Mouse (Mus musculus): ENCODE measurements at regions not wholly inside any gene's neighbourhood (a gene's known extent, or its start where the extent isn't known, plus 50 kb on each side); places are given as distances from the start of the nearest gene placed in this dataset.

DNA sequence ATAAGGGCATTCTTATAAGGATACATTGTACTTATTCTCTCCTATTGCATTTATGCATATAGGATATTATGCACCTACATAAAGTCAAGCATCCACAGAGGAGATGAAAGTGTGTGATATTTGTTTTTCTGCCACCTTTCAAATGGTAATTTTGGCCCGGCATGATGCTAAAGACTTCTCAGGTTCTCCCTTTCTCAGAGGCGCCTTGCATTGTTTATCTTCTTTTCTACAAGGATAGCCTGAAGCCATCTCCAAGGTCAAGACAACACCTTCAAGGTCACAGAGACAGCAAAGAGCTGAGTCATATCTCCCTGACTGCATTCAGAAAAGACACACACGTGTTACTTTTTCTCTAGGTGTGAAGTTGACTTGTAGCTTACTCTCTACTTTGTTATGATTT lies 454.5 kb downstream of the 1810013L24Rik start:
- no peak overlapping the region for H3K9ac ChIP-seq (ENCODE audit: low read depth, low read length)
- H3K4me3 ChIP-seq (ENCODE audit: low read depth, low read length), result no peak overlapping the region
- no peak overlapping the region for H3K27ac ChIP-seq (ENCODE audit: low read depth, low read length)
- no peaks in the 10 kb centered on the region for H3K36me3 ChIP-seq (ENCODE audit: control insufficient read depth, insufficient read depth, low read length)
- H3K4me2 ChIP-seq, result no peak overlapping the region
- H3K9me3 ChIP-seq (ENCODE audit: control insufficient read depth, low read length), result no peaks in the 10 kb centered on the region
- no peaks in the 10 kb centered on the region for H3K4me1 ChIP-seq (replicated peaks; ENCODE audit: control insufficient read depth, insufficient read depth, low read length)
- WGBS, result 53% methylated on average over 3 of the region's 3 CpGs
- H3K27me3 ChIP-seq (replicated peaks; ENCODE audit: control insufficient read depth, insufficient read depth, low read length), result no peaks in the 10 kb centered on the region
- DNase-seq (ENCODE audit: low spot score) (no peak), ATAC-seq (replicated peaks; ENCODE audit: low FRiP score) (no peak)

DNA sequence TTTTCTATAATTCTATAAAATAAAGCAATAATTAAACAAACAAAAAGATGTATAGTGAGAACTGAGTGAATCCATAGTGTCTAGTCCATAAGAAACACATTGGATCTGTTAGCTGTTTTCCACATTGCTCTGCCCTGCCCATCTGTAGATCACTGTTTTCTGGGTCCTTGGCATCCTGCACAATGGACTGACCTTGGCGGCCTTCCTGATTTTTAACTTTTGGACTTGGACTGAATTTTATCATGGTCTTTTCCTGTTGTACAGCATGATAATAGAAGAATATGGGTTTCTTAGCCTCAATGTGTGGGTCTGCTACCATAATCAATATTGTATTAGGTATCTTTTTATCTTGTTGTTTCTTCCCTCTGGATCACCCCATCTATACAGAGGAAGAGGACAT lies 456.0 kb downstream of the 1810013L24Rik start:
- H3K4me2 ChIP-seq, result no peak overlapping the region
- DNase-seq (ENCODE audit: low spot score), result no peak
- no peaks in the 10 kb centered on the region for H3K4me1 ChIP-seq (replicated peaks; ENCODE audit: control insufficient read depth, insufficient read depth, low read length)
- H3K27ac ChIP-seq (ENCODE audit: low read depth, low read length), result no peak overlapping the region
- no peak for ATAC-seq (replicated peaks; ENCODE audit: low FRiP score)
- H3K9me3 ChIP-seq (ENCODE audit: control insufficient read depth, low read length), result no peaks in the 10 kb centered on the region
- no peaks in the 10 kb centered on the region for H3K27me3 ChIP-seq (replicated peaks; ENCODE audit: control insufficient read depth, insufficient read depth, low read length)
- H3K36me3 ChIP-seq (ENCODE audit: control insufficient read depth, insufficient read depth, low read length), result no peaks in the 10 kb centered on the region
- H3K4me3 ChIP-seq (ENCODE audit: low read depth, low read length), result no peak overlapping the region
- 88% methylated on average over 1 of the region's 1 CpGs for WGBS
- no peak overlapping the region for H3K9ac ChIP-seq (ENCODE audit: low read depth, low read length)

DNA sequence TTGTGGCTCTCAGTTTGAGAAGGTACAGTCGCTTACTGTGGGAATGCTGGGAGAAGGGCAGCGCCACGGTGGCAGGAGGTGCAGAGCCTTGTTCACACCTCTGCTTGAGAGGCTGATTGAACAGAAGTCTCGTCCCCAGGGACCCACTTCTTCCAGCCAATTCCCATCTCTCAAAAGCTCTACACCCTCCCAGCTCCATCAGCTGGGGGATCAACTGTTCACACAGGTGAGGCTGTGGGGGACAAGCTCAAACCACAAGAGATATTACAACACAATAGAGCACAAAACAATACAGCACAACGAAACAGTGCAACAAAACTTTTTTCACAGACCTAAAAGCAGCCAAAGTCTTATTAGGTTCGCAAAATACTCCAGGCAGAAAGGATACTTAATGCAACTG lies 457.7 kb downstream of the 1810013L24Rik start:
- Histone ChIP-seq H3K27me3 (replicated peaks; ENCODE audit: control insufficient read depth, insufficient read depth, low read length) (no peaks in the 10 kb centered on the region), H3K4me3 (ENCODE audit: low read depth, low read length) (no peak overlapping the region), H3K27ac (ENCODE audit: low read depth, low read length) (no peak overlapping the region), H3K9me3 (ENCODE audit: control insufficient read depth, low read length) (no peaks in the 10 kb centered on the region), H3K4me1 (replicated peaks; ENCODE audit: control insufficient read depth, insufficient read depth, low read length) (no peaks in the 10 kb centered on the region), H3K4me2 (no peak overlapping the region), H3K36me3 (ENCODE audit: control insufficient read depth, insufficient read depth, low read length) (no peaks in the 10 kb centered on the region), H3K9ac (ENCODE audit: low read depth, low read length) (no peak overlapping the region)
- ATAC-seq (replicated peaks; ENCODE audit: low FRiP score), result no peak
- WGBS, result 66% methylated on average over 6 of the region's 6 CpGs
- no peak for DNase-seq (ENCODE audit: low spot score)

DNA sequence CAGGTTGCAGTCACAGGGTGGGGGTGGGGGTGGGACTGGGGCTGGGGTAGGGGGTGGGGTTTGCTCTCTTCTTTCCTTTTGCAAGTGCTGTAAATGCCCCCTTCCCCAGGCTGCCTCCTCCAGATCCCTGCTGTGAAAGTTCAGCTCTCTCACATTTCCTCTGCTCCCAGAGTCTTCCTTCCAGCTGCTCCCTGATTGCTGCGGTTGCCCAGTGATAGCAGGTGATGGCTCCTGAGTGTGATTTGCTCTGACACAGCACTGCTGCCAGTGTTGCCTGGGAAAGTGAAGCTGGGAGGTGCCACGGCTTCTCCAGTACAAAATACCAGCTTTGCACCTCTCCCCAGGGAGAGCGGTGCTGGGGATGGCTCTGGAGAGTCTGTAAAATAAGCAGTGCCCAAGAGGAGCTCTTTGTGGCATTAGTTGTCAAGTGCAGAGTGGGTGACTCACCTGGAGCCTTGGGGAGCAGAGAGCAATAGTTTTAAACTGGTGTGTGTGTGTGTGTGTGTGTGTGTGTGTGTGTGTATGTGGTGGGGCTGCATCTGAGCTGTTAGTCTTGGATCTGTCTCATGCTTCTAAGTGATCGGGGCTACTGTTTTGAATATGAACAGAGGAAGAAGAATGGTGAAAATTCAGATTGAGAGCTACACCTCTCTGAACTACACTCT lies 461.6 kb downstream of the 1810013L24Rik start:
- DNase-seq (ENCODE audit: low spot score) (no peak), ATAC-seq (replicated peaks; ENCODE audit: low FRiP score) (no peak)
- Histone ChIP-seq H3K4me1 (replicated peaks; ENCODE audit: control insufficient read depth, insufficient read depth, low read length) (no peaks in the 10 kb centered on the region), H3K9me3 (ENCODE audit: control insufficient read depth, low read length) (no peaks in the 10 kb centered on the region), H3K36me3 (ENCODE audit: control insufficient read depth, insufficient read depth, low read length) (no peaks in the 10 kb centered on the region), H3K4me2 (no peak overlapping the region), H3K27ac (ENCODE audit: low read depth, low read length) (no peak overlapping the region), H3K9ac (ENCODE audit: low read depth, low read length) (no peak overlapping the region), H3K4me3 (ENCODE audit: low read depth, low read length) (no peak overlapping the region), H3K27me3 (replicated peaks; ENCODE audit: control insufficient read depth, insufficient read depth, low read length) (no peaks in the 10 kb centered on the region)
- 53% methylated on average over 4 of the region's 4 CpGs for WGBS

DNA sequence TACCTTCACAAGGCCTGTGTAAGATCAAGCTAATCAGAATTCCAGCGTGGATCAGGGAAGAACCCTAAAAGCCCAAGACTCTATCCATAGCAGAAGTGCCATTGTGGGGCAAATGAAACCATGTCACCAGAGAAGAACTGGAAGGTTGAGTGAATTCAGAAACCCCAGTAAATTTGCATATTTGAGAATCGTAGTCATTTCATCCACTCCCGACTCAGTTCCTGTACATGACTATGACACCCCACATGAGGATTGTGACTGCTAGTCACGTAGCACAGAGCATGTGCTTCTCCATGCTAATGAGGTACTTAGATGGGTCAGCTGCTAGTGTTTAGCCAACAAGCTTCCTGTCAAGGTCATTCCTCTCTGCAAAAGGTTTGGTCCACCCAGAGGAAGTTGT lies 473.2 kb downstream of the 1810013L24Rik start:
- WGBS, result 78% methylated on average over 4 of the region's 4 CpGs
- Histone ChIP-seq H3K4me1 (replicated peaks; ENCODE audit: control insufficient read depth, insufficient read depth, low read length) (no peaks in the 10 kb centered on the region), H3K27me3 (replicated peaks; ENCODE audit: control insufficient read depth, insufficient read depth, low read length) (no peaks in the 10 kb centered on the region), H3K36me3 (ENCODE audit: control insufficient read depth, insufficient read depth, low read length) (no peaks in the 10 kb centered on the region), H3K4me3 (ENCODE audit: low read depth, low read length) (no peak overlapping the region), H3K27ac (ENCODE audit: low read depth, low read length) (no peak overlapping the region), H3K4me2 (no peak overlapping the region), H3K9ac (ENCODE audit: low read depth, low read length) (no peak overlapping the region), H3K9me3 (ENCODE audit: control insufficient read depth, low read length) (no peaks in the 10 kb centered on the region)
- DNase-seq (ENCODE audit: low spot score) (no peak), ATAC-seq (replicated peaks; ENCODE audit: low FRiP score) (no peak)

DNA sequence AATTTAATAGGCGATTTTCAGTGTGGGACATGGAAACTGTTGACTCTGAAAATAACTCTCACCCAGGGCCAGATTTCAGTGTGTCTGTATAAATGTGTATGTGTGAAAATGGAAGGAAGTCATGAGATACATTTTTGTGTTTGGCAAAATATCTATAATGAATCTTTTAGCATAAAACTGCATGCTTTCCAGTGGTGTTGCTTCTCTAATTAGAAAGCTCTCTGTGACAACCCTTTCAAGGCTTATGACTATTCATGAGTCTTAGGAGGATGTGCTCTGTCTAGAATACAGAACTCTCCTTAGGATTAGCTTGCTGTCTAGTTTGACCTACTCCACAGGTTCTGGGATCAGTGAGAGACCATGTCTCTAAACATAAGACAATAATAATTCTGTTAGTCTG lies 474.2 kb downstream of the 1810013L24Rik start:
- H3K4me2 ChIP-seq, result no peak overlapping the region
- no peaks in the 10 kb centered on the region for H3K27me3 ChIP-seq (replicated peaks; ENCODE audit: control insufficient read depth, insufficient read depth, low read length)
- H3K9ac ChIP-seq (ENCODE audit: low read depth, low read length), result no peak overlapping the region
- H3K36me3 ChIP-seq (ENCODE audit: control insufficient read depth, insufficient read depth, low read length), result no peaks in the 10 kb centered on the region
- ATAC-seq (replicated peaks; ENCODE audit: low FRiP score) (no peak), DNase-seq (ENCODE audit: low spot score) (no peak)
- H3K27ac ChIP-seq (ENCODE audit: low read depth, low read length), result no peak overlapping the region
- no peaks in the 10 kb centered on the region for H3K9me3 ChIP-seq (ENCODE audit: control insufficient read depth, low read length)
- H3K4me1 ChIP-seq (replicated peaks; ENCODE audit: control insufficient read depth, insufficient read depth, low read length), result no peaks in the 10 kb centered on the region
- H3K4me3 ChIP-seq (ENCODE audit: low read depth, low read length), result no peak overlapping the region
- WGBS, result 67% methylated on average over 1 of the region's 1 CpGs

DNA sequence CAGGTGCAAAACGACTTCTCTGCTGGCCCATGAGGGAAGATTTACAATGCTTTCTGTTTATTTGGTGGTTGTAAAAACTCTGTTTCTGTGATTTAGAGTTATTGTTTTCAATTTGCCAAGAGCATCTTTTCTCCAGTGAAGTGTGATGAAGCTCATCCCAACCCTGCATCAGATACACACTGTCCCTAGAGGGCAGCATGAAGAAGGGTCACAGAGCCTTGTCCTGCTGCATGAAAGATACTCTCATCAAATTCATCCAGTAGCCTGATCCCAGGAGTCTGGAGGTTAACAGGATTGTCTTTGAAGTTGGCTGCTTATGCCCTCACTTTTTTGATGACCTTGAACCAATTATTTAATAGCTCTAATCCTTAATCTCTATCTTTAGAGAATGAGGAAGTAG lies 480.8 kb downstream of the 1810013L24Rik start:
- H3K4me3 ChIP-seq (ENCODE audit: low read depth, low read length), result no peak overlapping the region
- H3K9ac ChIP-seq (ENCODE audit: low read depth, low read length), result no peak overlapping the region
- no peaks in the 10 kb centered on the region for H3K27me3 ChIP-seq (replicated peaks; ENCODE audit: control insufficient read depth, insufficient read depth, low read length)
- no peak overlapping the region for H3K4me2 ChIP-seq
- H3K9me3 ChIP-seq (ENCODE audit: control insufficient read depth, low read length), result no peaks in the 10 kb centered on the region
- DNase-seq (ENCODE audit: low spot score), result no peak
- H3K27ac ChIP-seq (ENCODE audit: low read depth, low read length), result no peak overlapping the region
- H3K4me1 ChIP-seq (replicated peaks; ENCODE audit: control insufficient read depth, insufficient read depth, low read length), result no peaks in the 10 kb centered on the region
- ATAC-seq (replicated peaks; ENCODE audit: low FRiP score), result no peak
- 38% methylated on average over 1 of the region's 1 CpGs for WGBS
- no peaks in the 10 kb centered on the region for H3K36me3 ChIP-seq (ENCODE audit: control insufficient read depth, insufficient read depth, low read length)

DNA sequence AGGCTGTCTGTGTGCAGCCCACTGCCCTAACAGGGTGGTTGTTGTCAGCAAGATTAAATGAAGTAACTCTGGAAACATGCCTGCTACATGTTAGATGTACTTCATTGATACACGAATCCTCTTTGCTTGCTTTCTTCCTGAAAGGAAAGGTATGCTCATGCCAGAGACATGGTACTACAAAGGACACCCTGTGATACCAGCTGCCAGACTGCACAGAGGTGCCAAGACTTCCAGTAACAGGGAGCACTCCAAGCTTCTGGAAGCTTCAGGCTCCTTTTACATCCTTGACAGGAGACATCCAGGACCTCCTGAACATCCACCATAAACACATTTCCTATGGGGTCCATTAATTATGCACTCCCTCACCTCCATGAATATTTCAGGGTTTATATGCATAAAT lies 505.7 kb downstream of the 1810013L24Rik start:
- ATAC-seq (replicated peaks; ENCODE audit: low FRiP score) (no peak), DNase-seq (ENCODE audit: low spot score) (no peak)
- Histone ChIP-seq H3K27ac (ENCODE audit: low read depth, low read length) (no peak overlapping the region), H3K27me3 (replicated peaks; ENCODE audit: control insufficient read depth, insufficient read depth, low read length) (no peaks in the 10 kb centered on the region), H3K36me3 (ENCODE audit: control insufficient read depth, insufficient read depth, low read length) (no peaks in the 10 kb centered on the region), H3K9ac (ENCODE audit: low read depth, low read length) (no peak overlapping the region), H3K4me1 (replicated peaks; ENCODE audit: control insufficient read depth, insufficient read depth, low read length) (no peaks in the 10 kb centered on the region), H3K4me3 (ENCODE audit: low read depth, low read length) (no peak overlapping the region), H3K4me2 (no peak overlapping the region), H3K9me3 (ENCODE audit: control insufficient read depth, low read length) (no peaks in the 10 kb centered on the region)
- WGBS, result 93% methylated on average over 1 of the region's 1 CpGs

DNA sequence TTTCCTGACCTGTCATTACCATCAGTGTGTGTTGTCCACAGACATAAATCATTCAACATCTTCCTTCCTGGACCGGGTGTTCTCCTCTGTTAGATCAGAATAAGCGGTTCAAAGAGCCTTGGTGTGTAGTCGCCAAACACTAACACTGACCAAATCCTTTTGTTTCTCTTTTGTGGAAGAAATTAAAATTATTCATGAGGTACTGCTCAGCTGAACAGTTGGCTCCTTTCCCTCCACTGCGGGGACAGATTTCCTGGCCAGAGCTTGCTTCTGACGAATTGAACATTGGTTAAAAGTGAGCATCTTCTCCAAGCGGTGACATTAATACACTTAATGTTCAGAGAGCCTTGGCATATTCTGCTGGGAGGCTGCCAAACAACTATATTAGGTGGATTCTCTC lies 506.2 kb downstream of the 1810013L24Rik start:
- DNase-seq (ENCODE audit: low spot score), result no peak
- no peaks in the 10 kb centered on the region for H3K9me3 ChIP-seq (ENCODE audit: control insufficient read depth, low read length)
- H3K36me3 ChIP-seq (ENCODE audit: control insufficient read depth, insufficient read depth, low read length), result no peaks in the 10 kb centered on the region
- no peak overlapping the region for H3K4me3 ChIP-seq (ENCODE audit: low read depth, low read length)
- H3K27me3 ChIP-seq (replicated peaks; ENCODE audit: control insufficient read depth, insufficient read depth, low read length), result no peaks in the 10 kb centered on the region
- H3K4me2 ChIP-seq, result no peak overlapping the region
- ATAC-seq (replicated peaks; ENCODE audit: low FRiP score), result no peak
- no peaks in the 10 kb centered on the region for H3K4me1 ChIP-seq (replicated peaks; ENCODE audit: control insufficient read depth, insufficient read depth, low read length)
- H3K9ac ChIP-seq (ENCODE audit: low read depth, low read length), result no peak overlapping the region
- 84% methylated on average over 6 of the region's 6 CpGs for WGBS
- no peak overlapping the region for H3K27ac ChIP-seq (ENCODE audit: low read depth, low read length)
